Mouse (Mus musculus) stomach, postnatal 0 days (tissue): ENCODE data around the gene Afg1l. TPM values are rescaled to one million over a fixed set of nuclear protein-coding genes. Genes with fewer than 3 reads are reported as not detected.

Source experiments
- ATAC-seq: fragments of 200-750 bp; cut with Nextera tagmentation; 2 replicates; pipeline ENCODE4 v1.8.0; 2017; ENCODE audit not compliant: low FRiP score, low TSS enrichment
- DNase-seq: peaks from one replicate; pipeline ENCODE4 v3.0.0-alpha.2; 2016; ENCODE audit warnings: low spot score
- H3K27ac ChIP-seq: fragments of 300-500 bp; sonication (generic); replicated peaks from 2 replicates; pipeline ENCODE4 v1.5.1; 2014; ENCODE audit warnings: mild to moderate bottlenecking, control low read depth
- H3K27me3 ChIP-seq: fragments of 300-500 bp; sonication (generic); 2 replicates; pipeline ENCODE4 v1.6.1; 2014; ENCODE audit warnings: low read length; ENCODE audit not compliant: control insufficient read depth, insufficient read depth
- H3K36me3 ChIP-seq: fragments of 300-500 bp; sonication (generic); 2 replicates; pipeline ENCODE4 v1.6.1; 2014; ENCODE audit warnings: low read length, mixed read lengths; ENCODE audit not compliant: control insufficient read depth, insufficient read depth
- H3K4me1 ChIP-seq: fragments of 300-500 bp; sonication (generic); replicated peaks from 2 replicates; pipeline ENCODE4 v1.6.1; 2014; ENCODE audit warnings: antibody characterized with exemption; ENCODE audit not compliant: control insufficient read depth, insufficient read depth
- H3K4me2 ChIP-seq: fragments of 300-500 bp; sonication (generic); replicated peaks from 2 replicates; pipeline ENCODE4 v1.6.1; 2014; ENCODE audit warnings: low read depth, mild to moderate bottlenecking, control low read depth, moderate library complexity
- H3K4me3 ChIP-seq: fragments of 300-500 bp; sonication (generic); 2 replicates; pipeline ENCODE4 v1.5.1; 2014; ENCODE audit warnings: low read depth, low read length, control low read depth
- H3K9ac ChIP-seq: fragments of 300-500 bp; sonication (generic); 2 replicates; pipeline ENCODE4 v1.6.1; 2014; ENCODE audit warnings: mild to moderate bottlenecking, low read length, control low read depth, mixed read lengths
- H3K9me3 ChIP-seq: fragments of 300-500 bp; sonication (generic); 2 replicates; pipeline ENCODE4 v1.6.1; 2016; ENCODE audit warnings: low read length; ENCODE audit not compliant: control insufficient read depth
- CTCF ChIP-seq: IDR thresholded peaks from 2 replicates; pipeline ENCODE4 v1.5.1; 2016; ENCODE audit warnings: antibody characterized with exemption, low read depth, mild to moderate bottlenecking, moderate library complexity
- EP300 ChIP-seq: optimal IDR thresholded peaks from 2 replicates; pipeline ENCODE3; 2016; ENCODE audit warnings: antibody characterized with exemption
- WGBS: fragments of 180-500 bp; shearing (Covaris S2); extraction: QIAGEN DNeasy Blood & Tissue Kit; methylation state at CpG from one replicate; pipeline ENCODE4 v1.1.7; 2014; 5-methylcytosine and 5-hydroxymethylcytosine counted together
- polyA plus RNA-seq: library from polyadenylated mRNA; unstranded; fragments of >200 nt; fragmentation: Nextera tagmentation; extraction: Ambion mirVana; gene quantifications from 2 replicates; pipeline ENCODE4 v1.2.1, GENCODE M21; 2015

Gene Afg1l
- polyA plus RNA-seq, 1 experiment from 2014 or later: 6.4 TPM

DNA sequence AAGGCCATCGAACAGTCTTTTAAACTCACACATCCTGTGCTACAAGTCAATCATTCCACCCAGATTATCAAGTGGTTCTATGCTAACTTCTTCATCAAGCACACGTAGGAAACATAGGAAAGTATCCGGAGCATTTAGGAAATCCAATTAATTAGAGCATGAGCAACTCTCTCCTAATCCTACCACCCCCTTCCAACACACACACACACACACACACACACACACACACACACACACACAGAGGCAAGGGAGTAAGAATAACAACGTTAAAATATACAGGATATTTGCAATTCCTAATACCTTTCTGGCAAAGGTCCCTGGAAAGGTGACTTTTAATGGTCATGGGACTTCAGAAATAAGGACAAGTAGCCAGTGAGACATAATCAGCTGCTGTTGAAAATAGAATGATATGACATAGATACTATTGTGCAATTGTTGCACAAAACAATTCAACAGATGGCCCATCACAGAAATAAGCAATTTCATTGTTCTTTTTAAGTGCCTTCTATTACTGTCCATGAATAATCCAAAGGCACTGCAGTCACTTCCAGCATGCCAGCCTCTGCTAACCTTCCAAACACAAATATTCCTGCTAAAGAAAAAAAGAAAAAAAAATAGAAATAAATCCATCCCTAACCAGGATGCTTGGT, 62.4 kb downstream of the Afg1l start:
- TF ChIP-seq CTCF (no peak), EP300 (no peak)
- Histone ChIP-seq H3K4me2 (no peak overlapping the region), H3K9me3 (no peaks in the 10 kb centered on the region), H3K27ac (no peak overlapping the region), H3K4me1 (no peaks in the 10 kb centered on the region), H3K4me3 (no peak overlapping the region), H3K27me3 (no peaks in the 10 kb centered on the region), H3K36me3 (peaks cover 4% of the 10 kb centered on the region; the same call in 1 of the 2 replicates), H3K9ac (no peak overlapping the region)
- ATAC-seq (no peak), DNase-seq (no peak)
- 71% methylated on average over 4 of the region's 4 CpGs for WGBS

DNA sequence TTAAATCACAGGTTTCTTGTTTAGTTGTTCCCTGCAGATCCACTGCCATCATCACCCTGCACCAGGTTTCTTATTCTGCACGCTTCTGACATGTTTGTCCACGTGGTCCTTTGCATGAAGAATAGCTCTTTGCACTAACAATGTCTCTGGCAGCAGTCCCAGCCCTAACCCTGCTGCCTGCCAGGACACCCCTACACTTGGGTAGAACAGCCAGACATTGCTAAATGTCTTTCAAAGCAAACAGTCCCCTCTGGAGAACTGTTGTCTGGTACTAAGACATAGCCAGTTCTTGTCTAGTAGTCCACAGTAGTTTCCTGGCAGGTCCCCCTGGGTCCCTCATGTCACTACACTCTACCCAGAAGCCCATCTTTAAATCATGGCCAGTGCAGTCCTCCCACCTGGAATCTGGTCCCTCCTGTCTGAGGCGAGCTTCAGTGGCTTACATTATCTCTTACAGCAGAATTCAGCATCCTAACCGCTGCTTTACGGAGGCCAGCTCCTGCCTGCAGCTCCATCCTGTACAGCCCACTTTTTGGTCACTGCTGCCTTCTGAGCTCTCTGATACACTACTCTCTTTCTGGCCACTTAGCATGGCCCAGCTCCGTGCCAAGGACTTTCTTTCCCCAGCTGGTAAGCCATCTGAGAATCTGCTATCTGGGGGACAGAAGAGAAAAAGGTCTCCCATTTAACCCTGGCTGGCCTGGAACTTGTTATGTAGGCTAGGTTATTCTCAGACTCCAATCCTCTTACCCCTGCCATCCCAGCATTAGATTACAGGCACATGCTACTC, 67.4 kb downstream of the Afg1l start:
- no peak overlapping the region for H3K4me3 ChIP-seq
- TF ChIP-seq CTCF (no peak), EP300 (no peak)
- DNase-seq: peak; percentile 25
- peaks cover 4% of the 10 kb centered on the region; the same call in 1 of the 2 replicates for H3K36me3 ChIP-seq
- H3K27me3 ChIP-seq: no peaks in the 10 kb centered on the region
- H3K9me3 ChIP-seq: no peaks in the 10 kb centered on the region
- ATAC-seq: no peak
- WGBS: 53% methylated on average over 6 of the region's 6 CpGs
- no peaks in the 10 kb centered on the region for H3K4me1 ChIP-seq
- no peak overlapping the region for H3K27ac ChIP-seq
- no peak overlapping the region for H3K9ac ChIP-seq
- no peak overlapping the region for H3K4me2 ChIP-seq

DNA sequence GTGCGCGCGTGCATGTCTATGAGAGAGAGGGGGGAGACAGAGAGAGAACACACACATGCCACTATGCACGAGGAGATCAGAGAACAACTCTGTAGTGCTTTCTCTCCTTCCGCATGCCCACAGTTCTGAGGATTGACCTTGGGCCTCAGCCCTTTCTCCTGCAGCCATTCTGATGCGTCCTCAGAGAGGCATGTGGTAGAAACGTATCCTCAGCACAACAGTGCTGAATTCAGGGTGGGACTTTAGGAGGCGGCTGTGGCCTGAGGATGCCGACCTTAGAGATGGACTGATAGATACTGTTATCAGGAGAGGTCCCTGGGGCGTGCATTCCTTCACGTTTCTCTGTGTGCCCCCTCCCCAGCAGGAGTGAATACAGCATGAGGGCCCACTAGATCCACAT, 87.9 kb downstream of the Afg1l start:
- H3K4me1 ChIP-seq: no peaks in the 10 kb centered on the region
- no peak overlapping the region for H3K27ac ChIP-seq
- WGBS: 76% methylated on average over 11 of the region's 11 CpGs
- H3K9ac ChIP-seq: no peak overlapping the region
- ATAC-seq: no peak
- H3K9me3 ChIP-seq: no peaks in the 10 kb centered on the region
- no peak for DNase-seq
- no peak overlapping the region for H3K4me3 ChIP-seq
- no peaks in the 10 kb centered on the region for H3K36me3 ChIP-seq
- no peaks in the 10 kb centered on the region for H3K27me3 ChIP-seq
- TF ChIP-seq EP300 (no peak), CTCF (no peak)
- no peak overlapping the region for H3K4me2 ChIP-seq

DNA sequence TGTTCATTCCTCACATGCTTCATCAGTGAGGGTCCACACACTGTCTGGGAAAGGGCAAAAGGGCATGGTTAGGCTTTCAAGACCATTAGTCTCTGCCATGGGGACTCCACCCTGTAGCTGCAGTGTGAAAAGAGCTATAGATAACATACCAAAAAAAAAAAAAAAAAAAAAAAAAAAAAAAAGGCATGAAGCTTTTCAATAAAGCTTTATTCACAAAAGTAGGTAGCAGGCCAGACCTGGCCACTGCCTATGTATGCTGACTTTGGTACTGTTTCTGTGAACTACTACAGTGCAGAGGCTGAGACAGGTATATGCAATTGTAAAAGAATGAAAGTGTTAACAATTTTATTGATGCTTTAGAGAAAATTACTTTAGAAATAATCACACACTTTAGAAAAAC, 90.2 kb downstream of the Afg1l start:
- no peaks in the 10 kb centered on the region for H3K9me3 ChIP-seq
- no peak overlapping the region for H3K9ac ChIP-seq
- no peaks in the 10 kb centered on the region for H3K4me1 ChIP-seq
- DNase-seq (no peak), ATAC-seq (no peak)
- no peaks in the 10 kb centered on the region for H3K27me3 ChIP-seq
- H3K4me3 ChIP-seq: no peak overlapping the region
- no peak for TF ChIP-seq EP300
- no peak for TF ChIP-seq CTCF
- H3K27ac ChIP-seq: no peak overlapping the region
- H3K4me2 ChIP-seq: no peak overlapping the region
- H3K36me3 ChIP-seq: no peaks in the 10 kb centered on the region

DNA sequence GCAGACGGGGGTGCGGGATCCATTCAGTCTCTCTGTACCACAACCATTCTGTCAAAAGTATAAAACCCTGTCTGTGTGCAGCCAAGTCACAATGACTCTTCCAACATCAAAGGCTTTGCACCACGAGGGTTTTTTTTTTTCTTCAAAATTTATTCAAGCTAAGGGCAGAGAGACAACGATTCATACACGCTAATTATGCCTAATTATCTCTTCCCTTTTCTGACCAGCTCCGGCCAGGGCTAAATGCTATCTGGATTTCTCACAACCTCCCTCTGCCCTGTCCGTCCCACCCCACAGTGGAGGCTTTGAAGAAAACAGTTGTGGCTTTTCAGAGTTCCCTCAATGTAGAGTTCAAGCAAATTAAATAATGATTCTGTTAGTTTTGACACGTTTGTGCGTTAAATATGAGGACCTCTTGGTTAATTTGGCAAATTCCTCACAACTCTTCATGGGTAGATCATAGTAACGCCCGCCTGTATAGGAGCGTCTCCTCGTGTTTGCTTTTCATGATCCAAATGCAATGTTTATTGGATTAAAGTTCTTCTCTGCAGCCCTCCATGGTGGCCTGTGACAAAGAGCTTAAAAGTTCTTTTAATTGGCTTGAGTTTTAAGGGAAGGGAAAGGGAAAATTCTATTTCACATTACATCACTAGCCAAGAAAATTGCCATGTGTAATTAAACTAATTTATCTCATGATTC, 93.3 kb downstream of the Afg1l start:
- no peak overlapping the region for H3K4me2 ChIP-seq
- WGBS: 76% methylated on average over 13 of the region's 13 CpGs
- H3K4me3 ChIP-seq: no peak overlapping the region
- H3K9me3 ChIP-seq: no peaks in the 10 kb centered on the region
- no peak overlapping the region for H3K27ac ChIP-seq
- ATAC-seq: no peak
- no peak overlapping the region for H3K9ac ChIP-seq
- no peaks in the 10 kb centered on the region for H3K36me3 ChIP-seq
- H3K27me3 ChIP-seq: no peaks in the 10 kb centered on the region
- no peaks in the 10 kb centered on the region for H3K4me1 ChIP-seq
- TF ChIP-seq CTCF (no peak), EP300 (no peak)
- no peak for DNase-seq

DNA sequence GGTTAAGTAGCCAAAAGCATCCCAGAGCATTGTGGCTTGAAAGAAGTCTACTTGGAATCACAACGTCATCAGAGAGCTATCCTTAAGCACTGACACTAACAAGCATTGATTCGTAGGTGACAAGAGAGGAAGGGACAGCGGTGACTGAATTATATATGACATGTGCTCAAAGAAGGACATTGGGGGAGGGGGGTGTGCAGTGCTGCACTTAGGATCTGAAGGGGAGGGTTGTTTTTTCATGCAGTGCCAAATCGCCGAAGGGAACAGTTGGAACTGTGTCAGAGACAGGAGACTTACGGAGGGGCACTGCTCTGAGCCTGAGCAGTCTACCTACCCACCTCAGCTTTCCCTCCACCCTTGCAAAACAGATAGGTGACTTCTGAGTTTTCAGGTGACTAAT, 94.7 kb downstream of the Afg1l start:
- no peak for ATAC-seq

More for the DNA sequence above, 94.7 kb downstream of the Afg1l start:
- Histone ChIP-seq H3K9ac (no peak overlapping the region), H3K36me3 (no peaks in the 10 kb centered on the region), H3K4me2 (no peak overlapping the region), H3K4me3 (no peak overlapping the region), H3K27me3 (no peaks in the 10 kb centered on the region), H3K4me1 (no peaks in the 10 kb centered on the region), H3K9me3 (no peaks in the 10 kb centered on the region), H3K27ac (no peak overlapping the region)
- DNase-seq: no peak
- WGBS: 78% methylated on average over 6 of the region's 6 CpGs
- TF ChIP-seq EP300: no peak
- no peak for TF ChIP-seq CTCF
